Mouse (Mus musculus): ENCODE measurements around the gene Fosl1.
"Not testable (repeated sequence)": the region's sequence is repeated elsewhere in the genome, so short reads cannot be mapped to it uniquely, and the experiment has no call there.

Gene Fosl1

DNA sequence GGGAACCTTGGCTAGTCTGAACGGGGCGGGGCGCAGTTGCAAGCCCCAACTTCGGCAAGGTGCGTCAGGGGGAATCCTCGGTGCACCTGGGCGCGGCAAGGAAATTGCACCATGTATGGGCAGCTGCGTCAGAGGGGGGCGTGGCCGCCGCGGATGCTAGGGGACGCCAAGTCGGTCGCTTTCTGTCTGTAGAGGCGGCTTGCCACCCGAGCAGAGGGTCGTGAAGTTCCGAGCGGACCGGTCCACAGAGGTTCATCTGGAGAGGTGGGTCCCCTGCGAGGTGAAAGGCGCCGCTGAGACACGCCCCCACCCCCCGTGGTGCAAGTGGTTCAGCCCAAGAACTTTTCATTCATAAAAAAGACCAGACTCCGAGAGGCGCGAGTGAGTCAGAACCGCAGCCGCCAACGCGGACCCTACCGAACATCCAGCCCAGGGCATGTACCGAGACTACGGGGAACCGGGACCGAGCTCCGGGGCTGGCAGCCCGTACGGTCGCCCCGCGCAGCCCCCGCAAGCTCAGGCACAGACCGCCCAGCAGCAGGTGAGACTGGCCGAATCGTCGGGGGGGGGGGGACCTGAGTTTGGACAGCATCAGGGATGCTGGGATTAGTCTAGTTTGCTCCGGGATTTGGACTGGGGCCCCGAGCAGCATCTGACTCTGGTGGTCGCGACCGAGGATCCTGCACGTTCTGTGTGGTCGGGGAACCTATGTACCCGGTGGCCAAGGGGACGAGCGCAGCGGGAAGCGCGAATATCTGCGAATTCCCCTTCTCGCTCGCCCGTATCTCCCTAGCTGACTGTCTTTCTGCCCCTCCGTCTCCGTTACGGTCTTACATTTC lies at the start of gene Fosl1:
Fosl1 (plus strand) TSS at position 33 of the 839 bp plus-strand sequence.
- peak in 1 of 2 experiments; percentile 63 for DNase-seq (ENCODE audit: low spot score in 2 of 2)

DNA sequence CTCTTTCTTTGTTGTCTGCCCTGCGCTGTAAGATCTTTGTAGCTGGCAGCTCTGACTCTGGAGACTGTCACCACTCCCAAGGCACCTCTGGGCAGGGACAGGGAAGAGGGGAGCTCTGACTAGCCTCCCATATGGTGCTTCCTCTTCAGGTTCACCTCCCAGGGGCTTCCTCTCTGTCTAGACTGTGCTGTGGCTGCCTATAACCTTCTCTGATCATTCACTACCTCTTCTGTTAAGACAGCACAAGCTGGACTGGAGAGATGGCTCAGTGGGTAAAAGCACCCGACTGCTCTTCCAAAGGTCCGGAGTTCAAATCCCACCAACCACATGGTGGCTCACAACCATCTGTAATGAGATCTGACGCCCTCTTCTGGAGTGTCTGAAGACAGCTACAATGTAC lies 46.3 kb upstream of the Fosl1 start:
- not testable (repeated sequence) for DNase-seq (ENCODE audit: low spot score in 2 of 2)

DNA sequence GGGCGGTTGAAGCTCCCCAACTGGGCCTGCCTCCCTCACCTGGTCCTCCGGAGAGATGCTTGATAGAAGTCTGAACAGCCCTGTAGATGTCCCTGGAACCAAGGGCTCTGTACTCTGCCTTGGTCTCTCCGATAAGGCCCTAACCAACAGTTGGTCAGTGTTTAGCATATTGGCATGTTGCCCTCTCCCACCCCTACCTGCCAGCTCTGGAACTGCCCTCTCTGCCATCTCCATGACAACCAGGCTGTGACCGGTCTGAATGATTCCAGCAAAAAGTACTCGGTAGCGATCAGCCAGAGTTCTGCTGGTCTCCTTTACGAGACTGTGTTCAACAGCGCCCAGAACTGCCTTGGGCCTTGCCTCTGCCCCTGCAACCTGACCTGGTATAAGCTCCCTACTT lies 45.1 kb upstream of the Fosl1 start, which contains the start of gene Tsga10ip:
Tsga10ip (minus strand) TSS at position 234 of the 400 bp plus-strand sequence.
- DNase-seq (ENCODE audit: low spot score in 2 of 2) = no peak

DNA sequence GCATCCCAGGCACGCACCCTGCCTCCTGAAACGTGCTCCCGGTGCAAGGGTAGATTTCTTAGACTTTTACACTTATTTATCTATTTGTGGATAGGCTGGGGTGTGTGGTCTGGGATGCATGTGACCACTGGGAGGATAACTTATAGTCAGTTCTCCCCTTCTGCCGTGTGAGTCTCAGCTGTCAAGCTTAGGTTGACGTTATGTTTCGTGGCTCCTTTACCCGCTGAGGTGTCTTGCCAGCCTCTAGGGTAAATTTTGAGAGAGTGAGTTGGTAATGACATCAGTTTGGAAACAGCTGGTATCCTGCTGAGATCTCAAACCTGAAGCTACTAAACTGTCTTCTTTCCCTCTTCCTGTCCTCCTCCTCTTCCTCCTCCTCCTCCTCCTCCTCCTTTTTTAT lies 41.4 kb upstream of the Fosl1 start:
- DNase-seq (ENCODE audit: low spot score in 2 of 2) = no peak

DNA sequence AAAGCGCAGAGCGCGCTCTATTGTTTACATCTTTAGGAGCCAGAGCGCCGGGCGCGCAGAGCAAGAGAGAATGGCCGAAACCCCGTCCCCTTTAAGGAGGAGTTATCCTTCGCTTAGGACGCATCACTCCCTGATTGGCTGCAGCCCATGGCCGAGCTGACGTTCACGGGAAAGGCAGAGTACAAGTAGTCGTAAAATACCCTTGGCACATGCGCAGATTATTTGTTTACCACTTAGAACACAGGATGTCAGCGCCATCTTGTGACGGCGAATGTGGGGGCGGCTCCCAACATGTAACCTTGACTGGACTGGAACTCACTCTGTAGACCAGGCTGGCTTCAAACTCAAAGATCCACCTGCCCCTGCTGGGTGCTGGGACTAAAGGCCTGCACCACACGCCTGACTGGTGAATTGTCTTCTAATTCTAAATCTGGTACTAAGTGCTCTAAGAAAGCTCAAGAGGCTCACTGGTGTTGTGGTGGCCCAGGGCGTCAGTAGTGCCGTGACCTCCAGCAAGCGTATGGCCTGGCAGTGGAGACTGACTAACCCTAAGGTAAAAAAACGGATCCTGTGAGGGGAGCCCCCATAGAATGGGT lies 40.7 kb upstream of the Fosl1 start:
- DNase-seq (ENCODE audit: low spot score in 2 of 2) = peak in 1 of 2 experiments; percentile 18

DNA sequence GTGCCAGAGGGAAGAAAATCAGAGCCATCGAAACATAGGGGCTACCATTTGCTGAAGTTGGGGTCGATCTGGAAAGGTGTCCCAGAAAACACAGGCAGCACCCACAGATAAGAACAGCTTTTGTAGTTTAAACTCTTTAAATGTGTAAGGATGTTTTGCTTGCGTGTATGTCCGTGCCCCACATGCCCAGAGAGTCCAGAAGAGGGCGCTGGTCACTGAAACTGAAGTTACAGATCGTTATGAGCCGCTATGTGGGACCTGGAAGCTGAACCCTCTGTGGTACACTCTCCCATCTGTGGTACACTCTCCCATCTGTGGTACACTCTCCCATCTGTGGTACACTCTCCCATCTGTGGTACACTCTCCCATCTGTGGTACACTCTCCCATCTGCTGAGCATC lies 40.2 kb upstream of the Fosl1 start:
- peak in 1 of 2 experiments; percentile 48 for DNase-seq (ENCODE audit: low spot score in 2 of 2)

DNA sequence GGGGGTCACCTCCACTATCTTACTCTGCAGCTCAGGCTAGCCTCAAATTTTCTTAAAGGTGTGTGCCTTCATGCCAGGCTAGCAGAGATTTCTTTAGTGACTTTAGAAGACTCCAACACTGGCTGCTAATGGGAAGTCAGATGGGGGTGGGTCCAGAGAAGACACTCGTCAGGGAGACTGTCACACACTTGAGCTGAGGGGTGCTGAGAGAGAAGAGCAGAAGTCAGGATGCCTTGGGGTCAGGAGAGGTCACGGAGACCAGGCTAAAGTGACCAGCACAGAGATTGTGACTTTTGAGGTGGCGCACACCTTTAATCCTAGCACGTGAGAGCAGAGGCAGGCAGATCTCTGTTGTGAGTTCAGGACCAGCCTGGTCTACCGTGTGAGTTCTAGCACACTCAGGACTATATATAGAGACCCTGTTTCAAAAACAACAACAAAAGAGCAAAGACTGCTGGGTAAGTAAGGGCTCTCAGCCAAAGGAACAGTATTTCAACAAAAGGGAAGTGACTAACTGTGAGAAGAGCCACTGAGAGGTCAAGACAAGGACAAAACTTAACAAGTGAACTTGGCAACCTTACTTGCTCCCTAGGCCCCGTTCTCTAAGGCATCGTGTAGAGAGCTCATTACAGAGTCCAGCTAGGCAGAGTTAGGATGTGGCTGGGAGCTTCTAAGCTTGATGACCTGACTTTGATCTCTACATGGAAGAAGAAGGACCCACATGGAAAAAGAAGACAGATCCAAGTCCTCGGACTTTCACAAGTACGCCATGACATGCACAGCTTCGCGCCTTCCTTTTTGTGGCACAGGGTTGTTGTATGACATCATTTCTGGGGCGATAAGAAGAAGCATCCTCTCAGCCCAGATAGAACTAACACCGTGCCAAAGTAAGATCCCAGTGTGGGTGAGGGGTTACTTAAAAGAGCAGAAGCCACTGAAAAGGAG lies 39.0 kb upstream of the Fosl1 start:
- DNase-seq (ENCODE audit: low spot score in 2 of 2) = no peak

DNA sequence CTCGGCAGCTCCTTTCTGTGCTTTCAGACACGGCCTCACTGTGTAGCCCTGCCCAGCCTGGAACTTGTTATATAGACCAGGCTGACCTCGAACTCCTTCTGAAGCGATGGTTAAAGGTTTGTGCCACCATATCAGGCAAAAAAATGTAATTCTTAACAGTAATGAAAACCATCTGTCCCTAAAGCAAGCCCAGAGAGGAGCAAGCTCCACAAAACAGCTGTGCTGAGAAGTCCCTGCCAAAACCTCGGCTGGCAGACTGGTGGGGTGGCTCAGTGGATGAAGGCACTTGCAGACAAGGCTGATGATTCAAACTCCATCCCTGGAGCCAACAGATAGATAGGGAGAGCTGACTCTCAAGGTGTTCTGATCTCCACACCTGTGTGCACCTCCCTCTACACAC lies 38.3 kb upstream of the Fosl1 start:
- no peak for DNase-seq (ENCODE audit: low spot score in 2 of 2)

DNA sequence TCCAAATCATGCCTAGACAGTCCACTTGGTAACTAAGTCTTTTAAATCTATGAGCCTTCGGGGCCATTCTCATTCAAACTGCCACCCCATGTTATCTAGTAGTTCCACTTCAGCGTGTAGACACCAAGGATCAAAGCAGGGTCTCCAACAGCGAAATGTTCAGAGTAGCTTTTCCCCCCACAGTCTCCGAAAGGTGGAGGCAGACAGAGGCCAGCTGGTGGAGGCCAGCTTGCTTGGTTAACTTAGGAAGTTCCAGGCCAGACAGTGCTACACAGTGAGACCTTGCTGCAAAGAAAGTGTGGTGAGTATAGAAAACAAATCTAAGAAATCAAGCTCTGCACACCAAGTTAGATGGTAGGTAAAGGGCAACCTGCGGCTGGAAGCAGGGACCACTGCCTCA lies 36.7 kb upstream of the Fosl1 start:
- DNase-seq (ENCODE audit: low spot score in 2 of 2) = no peak

DNA sequence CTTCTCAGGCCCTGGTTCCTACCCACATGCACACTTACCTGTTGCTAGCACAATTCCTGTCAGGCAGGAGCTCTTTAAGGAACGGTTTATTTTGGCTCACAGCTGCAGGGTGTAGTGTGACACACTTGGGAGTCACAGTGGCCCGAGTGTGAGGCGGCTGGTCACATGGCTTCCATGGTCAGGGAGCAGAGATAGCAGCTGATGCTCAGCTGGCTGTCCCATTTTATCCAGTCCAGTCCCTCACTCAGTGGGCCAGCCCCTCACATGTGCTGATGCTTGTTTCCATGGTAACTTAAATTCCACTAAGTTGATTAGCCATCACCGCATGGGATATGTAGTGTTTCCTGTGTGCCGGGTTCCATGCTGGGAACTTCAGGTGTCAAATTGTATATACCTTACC lies 35.4 kb upstream of the Fosl1 start:
- DNase-seq (ENCODE audit: low spot score in 2 of 2) = no peak

DNA sequence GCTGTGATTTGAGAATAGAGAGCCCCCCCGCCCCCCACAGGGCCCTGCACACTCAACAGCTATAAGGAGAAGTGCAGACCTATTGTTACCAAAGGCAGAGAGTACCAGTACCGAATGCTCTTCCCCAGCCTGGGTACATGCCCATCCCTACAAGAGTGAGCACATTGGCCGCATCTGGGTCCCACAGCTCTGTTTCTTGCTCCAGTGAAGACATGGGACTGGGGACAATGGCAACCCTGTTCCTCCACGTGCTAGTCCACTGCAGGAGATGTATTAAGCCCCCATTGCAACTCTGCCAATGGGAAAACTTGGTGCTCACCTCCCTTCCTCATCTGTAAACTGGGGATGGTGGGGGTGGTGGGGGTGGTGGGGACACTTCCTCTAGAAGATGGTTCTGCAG lies 33.5 kb upstream of the Fosl1 start:
- DNase-seq (ENCODE audit: low spot score in 2 of 2) = no peak

DNA sequence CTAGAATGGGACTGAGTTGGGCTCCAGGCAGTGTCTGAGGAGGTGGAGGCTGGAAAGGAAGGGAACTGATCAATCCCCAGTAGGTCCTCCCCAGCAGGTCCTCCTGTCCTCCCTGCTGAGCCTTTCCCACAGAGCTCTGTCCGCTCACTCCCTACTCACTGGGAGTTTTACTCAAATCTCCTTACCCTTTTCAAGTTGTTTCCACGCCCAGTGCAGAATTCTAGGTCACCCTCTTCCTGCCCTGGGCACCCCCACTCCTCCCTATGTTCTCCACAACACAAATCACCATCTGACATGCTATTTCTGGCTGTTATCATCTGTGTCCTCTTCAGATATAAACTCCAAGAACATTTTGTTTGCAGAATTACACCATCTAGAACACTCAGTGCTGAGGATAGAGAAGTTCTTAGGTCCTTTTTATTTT lies 32.8 kb upstream of the Fosl1 start:
- no peak for DNase-seq (ENCODE audit: low spot score in 2 of 2)

DNA sequence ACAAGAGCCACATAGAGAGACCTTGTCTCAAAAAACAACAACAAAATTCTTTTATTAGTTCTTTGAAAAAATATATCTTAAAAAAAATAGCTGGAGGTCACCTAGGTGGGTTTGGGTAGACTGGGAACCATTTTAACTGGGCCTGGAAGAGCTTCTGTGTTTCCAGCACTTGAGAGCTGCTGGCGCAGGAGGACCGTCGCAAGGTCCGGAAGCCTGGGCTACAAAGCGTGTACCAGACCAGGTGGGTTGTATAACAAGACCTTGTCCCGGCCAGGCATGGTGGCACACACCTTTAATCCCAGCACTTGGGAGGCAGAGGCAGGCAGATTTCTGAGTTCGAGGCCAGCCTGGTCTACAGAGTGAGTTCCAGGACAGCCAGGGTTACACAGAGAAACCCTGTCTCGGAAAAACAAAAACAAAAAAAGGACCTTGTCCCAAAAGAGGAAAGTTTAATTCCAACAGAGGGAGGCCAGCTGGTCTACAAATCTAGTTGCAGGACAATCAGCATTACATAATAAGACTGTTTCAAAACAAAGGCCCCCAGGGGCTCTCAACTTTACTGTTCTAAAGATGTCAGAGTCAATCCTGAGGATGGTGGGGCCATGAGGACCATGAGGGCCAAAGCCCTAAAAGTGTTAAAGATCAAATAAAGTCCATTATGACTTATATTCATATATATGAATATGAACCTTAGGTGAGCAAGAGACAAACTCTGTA lies 28.4 kb upstream of the Fosl1 start:
- DNase-seq (ENCODE audit: low spot score in 2 of 2) = no peak

DNA sequence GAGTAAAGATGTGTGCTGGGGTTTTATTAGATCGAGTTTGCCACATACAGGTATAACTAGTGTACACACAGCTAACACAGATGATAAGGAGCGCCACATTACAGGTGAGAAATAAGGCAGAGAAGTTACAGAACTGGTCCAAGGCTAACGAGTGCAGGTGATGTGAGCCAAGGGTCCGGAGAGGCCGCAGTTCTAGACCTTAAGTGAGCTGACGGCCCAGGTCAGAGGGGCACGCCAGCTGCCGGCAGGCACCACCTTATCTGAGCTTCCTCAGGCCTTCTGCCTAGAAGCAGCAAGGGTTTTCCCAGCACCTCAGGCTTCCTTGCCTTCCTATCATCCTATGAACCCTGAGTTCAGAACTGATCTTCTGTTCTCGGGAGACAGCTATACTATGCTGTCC lies 27.7 kb upstream of the Fosl1 start:
- no peak for DNase-seq (ENCODE audit: low spot score in 2 of 2)

DNA sequence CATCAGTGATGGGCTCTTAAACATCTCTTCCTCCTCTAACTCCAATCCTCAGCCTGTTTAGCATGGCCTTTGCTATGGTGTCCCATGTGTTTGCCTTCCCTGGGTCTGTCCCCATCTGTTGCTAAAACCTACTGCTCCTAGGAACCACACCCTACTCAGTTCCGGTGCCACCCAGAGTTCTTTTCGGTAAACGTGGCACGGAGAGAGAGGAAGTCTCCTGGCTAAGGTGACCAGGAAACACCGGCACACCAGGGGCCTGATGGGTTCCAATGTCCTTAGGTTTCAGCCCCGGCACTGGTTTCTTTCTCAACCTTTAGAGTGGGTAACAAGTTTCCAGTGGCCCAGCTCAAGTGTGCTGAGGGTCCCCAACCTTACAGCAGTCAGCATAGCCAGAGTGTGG lies 26.8 kb upstream of the Fosl1 start:
- DNase-seq (ENCODE audit: low spot score in 2 of 2) = no peak

DNA sequence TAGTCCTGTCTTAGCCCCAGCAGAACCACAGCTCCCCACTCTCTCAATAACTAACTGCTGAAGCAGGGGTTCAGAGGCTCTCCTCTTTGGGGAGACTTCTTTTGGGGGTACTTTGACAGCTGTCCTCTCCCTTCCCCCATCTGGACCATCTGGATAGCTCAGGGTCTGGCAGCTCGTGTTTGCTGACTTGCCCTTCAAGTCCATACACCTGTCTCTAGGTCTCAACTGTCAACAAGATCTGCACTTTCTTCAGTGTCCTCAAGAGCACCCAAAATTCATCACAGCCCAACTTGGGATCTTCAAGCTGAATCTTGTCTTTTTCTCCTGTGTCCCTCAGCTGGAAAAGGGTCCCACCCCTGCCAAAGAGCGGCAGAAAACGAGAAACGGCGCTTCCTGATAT lies 25.6 kb upstream of the Fosl1 start:
- no peak for DNase-seq (ENCODE audit: low spot score in 2 of 2)

DNA sequence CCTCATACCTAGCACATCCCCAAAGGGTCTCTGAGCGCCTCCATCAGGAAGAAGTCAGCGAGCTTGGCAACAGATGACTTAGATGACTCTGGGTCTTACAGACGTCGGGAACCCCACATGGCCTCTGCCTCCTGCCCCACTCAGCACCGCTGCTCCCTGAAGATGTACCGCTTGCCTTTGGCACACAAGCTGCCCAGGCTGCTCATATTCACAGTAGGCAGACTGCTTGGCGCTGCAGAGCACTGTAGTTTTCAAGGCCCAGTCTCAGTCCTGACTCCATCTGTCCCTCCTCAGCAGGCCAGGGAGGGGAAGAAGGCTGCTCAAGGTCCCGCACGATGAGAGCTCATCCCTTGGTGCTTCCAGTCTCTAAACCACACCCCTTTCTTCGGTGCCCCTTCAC lies 25.1 kb upstream of the Fosl1 start:
- DNase-seq (ENCODE audit: low spot score in 2 of 2) = no peak

DNA sequence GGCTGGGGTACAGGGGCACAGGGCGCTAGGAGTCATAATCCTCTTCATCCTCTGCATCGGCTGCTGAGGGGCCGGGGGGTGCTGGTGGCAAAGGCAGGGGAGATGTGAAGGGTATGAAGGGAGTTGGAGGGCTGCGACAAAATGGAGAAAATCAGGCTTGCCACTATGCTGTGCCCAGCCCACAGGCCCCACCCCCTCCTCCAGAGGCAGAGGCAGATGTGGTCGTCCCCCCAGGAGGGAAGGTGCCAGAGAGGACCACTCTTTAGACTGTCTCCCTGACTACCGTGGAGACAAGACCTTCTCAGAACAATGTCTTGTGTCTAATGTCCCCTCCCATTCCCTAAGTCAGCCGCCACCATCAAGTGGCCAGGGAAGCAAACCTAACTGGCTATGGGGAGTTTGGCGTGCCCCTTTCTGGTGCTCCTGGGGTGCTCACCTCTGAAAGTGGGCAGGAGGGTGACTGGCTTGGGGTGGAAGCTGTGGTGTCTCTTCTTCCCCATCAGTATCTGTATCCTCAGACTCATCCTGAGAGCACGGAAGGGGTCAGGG lies 24.4 kb upstream of the Fosl1 start:
- no peak for DNase-seq (ENCODE audit: low spot score in 2 of 2)

DNA sequence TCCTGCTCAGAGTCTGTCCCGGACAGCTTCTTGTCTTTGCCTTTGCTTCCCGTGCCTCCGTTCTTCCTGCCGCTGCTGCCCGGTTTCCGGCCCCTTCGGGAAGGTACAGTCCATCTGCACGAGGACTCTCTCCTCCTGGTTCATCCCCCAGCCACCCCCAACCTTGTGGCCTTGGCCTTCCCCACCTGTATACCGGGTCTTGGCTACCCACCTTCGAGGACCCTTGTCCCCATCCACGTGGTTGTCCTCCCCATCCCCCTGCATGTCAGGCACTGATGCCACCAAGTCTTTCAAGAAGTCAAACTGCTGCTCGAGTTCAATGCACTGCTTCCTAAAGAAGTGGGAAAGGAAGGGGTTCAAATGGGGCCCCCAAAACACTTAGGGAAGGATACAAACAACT lies 23.8 kb upstream of the Fosl1 start:
- no peak for DNase-seq (ENCODE audit: low spot score in 2 of 2)

DNA sequence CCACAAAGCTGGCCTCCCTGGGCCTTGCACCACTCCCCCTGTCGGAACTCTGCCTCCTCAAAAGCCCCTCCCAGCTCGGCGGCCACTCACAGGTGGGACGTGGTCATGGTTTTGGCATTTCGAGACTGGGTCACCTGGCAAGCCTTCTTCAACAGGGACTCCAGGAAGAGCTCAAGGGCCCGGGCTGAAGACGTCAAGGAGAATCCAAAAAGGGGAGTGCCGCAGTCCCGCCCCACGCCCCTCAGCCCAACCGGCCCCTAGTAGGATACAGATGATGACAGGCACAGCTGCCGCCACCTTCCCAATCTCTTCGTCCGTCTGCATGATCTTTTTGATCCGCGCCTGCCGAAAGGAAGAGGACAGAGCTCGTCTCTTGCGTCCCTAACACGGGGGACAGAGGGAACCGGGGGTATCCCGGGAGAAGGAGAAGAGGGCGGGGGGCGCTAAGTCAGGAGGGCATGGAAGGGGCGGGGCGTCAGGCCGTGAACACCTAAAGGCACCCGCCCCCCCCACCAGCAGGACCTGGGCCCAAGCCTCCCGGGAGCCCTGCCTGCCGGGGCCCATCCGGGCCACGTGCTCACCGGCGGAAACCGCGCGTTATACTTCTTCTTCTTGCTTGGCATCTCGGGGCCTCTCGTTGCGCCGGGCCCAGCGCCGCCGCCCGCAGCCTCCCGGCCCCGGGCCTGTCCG lies 23.1 kb upstream of the Fosl1 start:
- peak; percentile 50 to 67 for DNase-seq (ENCODE audit: low spot score in 2 of 2)
